Mouse (Mus musculus) adrenal gland, adult 10 weeks (tissue): ENCODE data around the gene Asb16. TPM values are rescaled to one million over a fixed set of nuclear protein-coding genes. Genes with fewer than 3 reads are reported as not detected.

Source experiments
- polyA plus RNA-seq: library from polyadenylated mRNA; stranded (reverse); fragments of 350-450 nt; fragmentation: Illumina TruSeq; extraction: RNeasy Lipid Tissue Mini Kit (QIAGEN cat#74804); gene quantifications from one replicate; pipeline ENCODE4 v1.2.3, GENCODE M21; 2014; ENCODE audit warnings: low read depth, low replicate concordance

The Asb16 gene
- polyA plus RNA-seq, result 0.23 TPM

GRCm38 (mm10) chr11:102268520-102269244 lies at the start of gene Asb16:
Gene Asb16, plus strand, starts transcription at chr11:102268743.

DNA sequence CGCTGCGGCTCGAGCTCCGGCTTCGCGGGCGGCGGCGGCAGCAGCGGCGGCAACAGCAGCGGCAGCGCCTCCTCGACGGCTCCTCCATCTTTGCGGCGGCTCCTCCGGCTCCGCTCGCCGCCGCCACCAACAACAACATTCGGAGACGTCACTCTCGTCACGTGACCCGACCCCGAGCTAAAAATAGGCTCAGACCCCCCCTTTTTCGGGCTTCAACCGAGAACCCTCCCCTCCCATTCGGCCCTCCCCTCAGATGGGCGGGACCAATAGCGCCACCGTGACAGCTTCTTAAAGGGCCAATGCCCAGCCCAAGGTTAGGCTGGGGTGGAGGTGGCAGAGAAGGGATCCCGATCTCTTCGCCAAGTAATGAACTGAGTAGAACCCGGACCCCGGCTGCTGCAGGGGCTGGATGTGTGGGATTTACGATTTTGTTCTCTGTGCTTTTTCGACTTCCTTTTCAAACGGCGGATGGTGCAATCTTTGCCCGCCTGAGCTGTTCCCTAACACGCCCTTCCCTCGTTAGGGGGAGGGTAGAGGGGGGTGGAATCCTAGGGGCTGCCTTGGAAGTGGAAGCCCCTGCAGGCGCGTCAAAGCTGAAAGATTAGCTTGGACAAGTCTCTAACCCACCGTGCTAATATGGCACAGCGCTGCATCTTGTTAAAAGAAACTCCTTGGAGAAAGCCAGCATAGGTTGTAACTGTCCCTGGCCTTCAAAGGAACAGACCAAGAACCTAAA lies 38.4 kb upstream of the Asb16 start, which contains the start of gene Hdac5:
Hdac5 (minus strand) TSS at position 161 of the 736 bp plus-strand sequence.

GRCm38 (mm10) chr11:102248630-102249230 lies 19.8 kb upstream of the Asb16 start, which contains the start of gene BC030867:
Gene BC030867, plus strand, starts transcription at chr11:102248882.

GRCm38 (mm10) chr11:102284501-102285094 lies 16.1 kb downstream of the Asb16 start, which contains the start of gene Tmub2:
Gene Tmub2, plus strand, starts transcription at chr11:102284931.

DNA sequence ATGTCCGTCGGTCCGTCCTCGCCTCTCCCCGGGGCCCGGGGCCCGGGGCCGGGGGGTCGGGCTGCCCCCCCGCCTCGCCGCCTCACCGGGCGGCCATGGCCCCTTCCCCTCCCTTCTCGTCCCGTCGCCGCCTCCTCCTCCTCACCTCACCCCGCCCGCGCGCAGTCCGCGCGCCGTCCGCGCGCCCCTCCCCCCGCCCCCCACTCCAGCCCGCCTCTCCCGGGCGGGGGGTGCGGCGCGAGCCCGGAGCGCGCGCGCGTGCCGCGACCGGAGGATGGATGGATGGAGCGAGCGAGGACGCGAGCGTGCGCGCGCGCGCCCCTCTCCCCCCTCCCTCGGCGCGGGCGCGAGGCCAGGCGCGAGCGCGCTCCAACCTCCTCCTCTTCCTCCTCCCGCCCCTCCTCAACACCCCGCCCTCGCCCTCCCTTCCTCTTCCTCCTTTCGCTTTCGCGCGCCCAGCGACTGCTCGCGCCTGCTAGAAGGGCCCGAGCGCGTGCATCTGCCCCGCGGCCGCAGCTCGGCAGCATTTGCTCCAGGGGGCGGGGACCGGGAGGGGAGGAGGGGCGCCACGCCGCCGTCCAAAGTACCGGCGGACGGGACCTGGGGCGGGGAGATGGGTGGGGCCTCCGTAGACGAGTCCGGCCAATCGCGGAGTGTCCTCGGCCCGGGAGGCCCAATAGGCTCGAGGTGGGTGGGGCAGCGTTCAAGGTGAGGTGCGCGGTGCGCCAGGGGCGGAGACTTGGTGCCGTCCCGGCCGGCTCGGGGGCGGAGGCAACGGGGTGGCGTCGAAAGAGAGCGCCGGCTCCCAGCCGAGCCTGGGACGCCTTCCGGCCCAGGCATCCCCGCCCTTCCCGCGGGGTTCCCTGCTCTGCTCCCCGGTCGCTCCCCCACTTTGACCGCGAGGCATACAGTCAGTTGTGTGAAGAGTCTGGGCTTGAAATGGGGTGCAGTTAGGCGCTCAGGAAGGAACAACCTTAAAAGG lies 28.2 kb downstream of the Asb16 start, which contains the start of gene Atxn7l3:
Atxn7l3 (minus strand) TSS at position 141 of the 982 bp plus-strand sequence.

GRCm38 (mm10) chr11:102319410-102319792 lies 50.9 kb downstream of the Asb16 start, which contains the start of gene Ubtf:
Gene Ubtf, minus strand, starts transcription at chr11:102319742.

Other genes with a start within 250 kb of the Asb16 start
- gene Mpp3, start 240.3 kb upstream of the Asb16 start, polyA plus RNA-seq, result 3.6 TPM
- gene Cd300lg, start 227.2 kb upstream of the Asb16 start, polyA plus RNA-seq, result 35.9 TPM
- gene Mpp2, start 180.2 kb upstream of the Asb16 start, polyA plus RNA-seq, result 1.6 TPM
- gene Ppy, start 167.4 kb upstream of the Asb16 start, polyA plus RNA-seq, result not detected
- not detected for gene Pyy, start 160.9 kb upstream of the Asb16 start, polyA plus RNA-seq
- not detected for gene Nags, start 123.2 kb upstream of the Asb16 start, polyA plus RNA-seq
- gene Tmem101, start 112.3 kb upstream of the Asb16 start, polyA plus RNA-seq, result 4.9 TPM
- 81.9 TPM for gene Lsm12, start 83.4 kb upstream of the Asb16 start, polyA plus RNA-seq
- 1.8 TPM for gene G6pc3, start 79.1 kb upstream of the Asb16 start, polyA plus RNA-seq
- gene Hdac5, start 38.6 kb upstream of the Asb16 start, polyA plus RNA-seq, result 1.4 TPM
- not detected for gene BC030867, start 19.9 kb upstream of the Asb16 start, polyA plus RNA-seq
- gene Tmub2, start 16.2 kb downstream of the Asb16 start, polyA plus RNA-seq, result 6.9 TPM
- gene Atxn7l3, start 27.9 kb downstream of the Asb16 start, polyA plus RNA-seq, result 11.0 TPM
- 34.9 TPM for gene Ubtf, start 51.0 kb downstream of the Asb16 start, polyA plus RNA-seq
- not detected for gene Slc4a1, start 97.5 kb downstream of the Asb16 start, polyA plus RNA-seq
- gene Rundc3a, start 124.7 kb downstream of the Asb16 start, polyA plus RNA-seq, result 1.3 TPM
- gene Slc25a39, start 139.2 kb downstream of the Asb16 start, polyA plus RNA-seq, result 14.6 TPM
- gene Grn, start 161.6 kb downstream of the Asb16 start, polyA plus RNA-seq, result 11.8 TPM
- not detected for gene Fam171a2, start 178.9 kb downstream of the Asb16 start, polyA plus RNA-seq
- not detected for gene Itga2b, start 201.4 kb downstream of the Asb16 start, polyA plus RNA-seq